Mouse (Mus musculus): ENCODE data around the gene Camk1g.

DNA sequence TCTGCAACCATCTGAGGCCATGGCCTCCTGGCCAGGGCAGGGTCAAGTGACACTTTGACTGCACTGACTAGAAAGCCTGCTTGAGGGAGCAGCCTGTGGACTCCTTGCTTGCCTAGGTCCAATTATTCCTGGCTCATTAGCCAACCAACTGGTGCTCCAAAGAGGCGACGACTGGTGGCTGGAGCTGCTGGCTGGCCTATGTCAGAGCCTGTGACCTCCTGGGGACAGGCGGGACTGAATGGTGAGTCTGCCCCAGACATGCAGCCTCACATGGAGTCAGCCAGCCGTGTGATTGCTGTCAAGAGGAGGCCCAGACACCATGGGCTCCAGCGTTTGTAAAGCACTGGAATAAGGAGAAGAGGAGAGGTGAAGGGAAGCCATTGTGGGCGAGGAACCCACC is 8.9 kb downstream of the Camk1g start:
- TF ChIP-seq CTCF (IDR thresholded peaks at IDR 0.05; ENCODE audit: control insufficient read depth, insufficient read depth, insufficient replicate concordance, low read depth, low read length) (no peak), POLR2A (IDR thresholded peaks at IDR 0.05; ENCODE audit: control insufficient read depth, low read depth, low read length) (no peak)
